Mouse (Mus musculus) embryo, embryonic 9.5 days (tissue): ENCODE measurements at regions not wholly inside any gene's neighbourhood (a gene's known extent, or its start where the extent isn't known, plus 50 kb on each side); places are given as distances from the start of the nearest gene placed in this dataset.
A peak's percentile ranks its signal among the peaks of the same experiment; 100 is the strongest.

Experiments
- DNase-seq: peaks from one replicate; pipeline ENCODE4 v3.0.0-alpha.2; 2017; ENCODE audit errors: extremely low spot score

DNA sequence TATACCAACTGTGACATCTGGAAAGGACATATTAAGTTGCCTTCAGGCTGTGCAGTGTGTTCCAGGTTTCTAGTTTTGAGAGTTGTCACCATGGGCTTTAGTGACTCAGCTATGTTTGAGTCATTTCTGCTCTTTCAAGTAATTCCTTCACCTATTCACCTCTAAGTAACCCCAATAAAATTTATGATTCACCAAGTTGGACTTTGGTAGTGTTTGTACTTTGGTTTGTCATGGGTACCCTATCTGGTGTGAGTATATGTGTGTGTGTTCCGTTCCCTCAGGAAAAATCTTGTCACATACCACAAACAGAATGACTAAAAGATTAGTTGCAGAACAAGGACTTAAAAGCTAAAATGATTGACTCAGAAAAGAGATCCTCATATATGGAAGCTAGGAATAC lies 76.8 kb upstream of the Crbn start:
- no peak for DNase-seq

- peak; percentile 3 for DNase-seq
Measured at GRCm38 (mm10) chr6:106891879-106892638, 92.2 kb upstream of the Crbn start.

DNA sequence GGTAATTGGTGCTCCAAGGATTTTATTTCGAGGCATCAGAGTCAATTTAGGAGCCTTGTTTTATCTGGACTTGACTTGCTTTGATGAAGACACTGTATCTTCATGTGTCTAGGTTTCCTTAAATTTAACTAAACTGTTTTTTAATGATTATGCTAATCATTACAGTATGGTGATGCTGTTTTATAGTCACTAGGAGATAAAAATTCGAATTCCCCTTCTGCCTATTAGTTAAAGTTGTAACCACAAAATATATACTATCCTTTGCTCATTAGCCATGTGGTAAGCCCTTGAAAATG lies 92.7 kb upstream of the Crbn start:
- DNase-seq = no peak

DNA sequence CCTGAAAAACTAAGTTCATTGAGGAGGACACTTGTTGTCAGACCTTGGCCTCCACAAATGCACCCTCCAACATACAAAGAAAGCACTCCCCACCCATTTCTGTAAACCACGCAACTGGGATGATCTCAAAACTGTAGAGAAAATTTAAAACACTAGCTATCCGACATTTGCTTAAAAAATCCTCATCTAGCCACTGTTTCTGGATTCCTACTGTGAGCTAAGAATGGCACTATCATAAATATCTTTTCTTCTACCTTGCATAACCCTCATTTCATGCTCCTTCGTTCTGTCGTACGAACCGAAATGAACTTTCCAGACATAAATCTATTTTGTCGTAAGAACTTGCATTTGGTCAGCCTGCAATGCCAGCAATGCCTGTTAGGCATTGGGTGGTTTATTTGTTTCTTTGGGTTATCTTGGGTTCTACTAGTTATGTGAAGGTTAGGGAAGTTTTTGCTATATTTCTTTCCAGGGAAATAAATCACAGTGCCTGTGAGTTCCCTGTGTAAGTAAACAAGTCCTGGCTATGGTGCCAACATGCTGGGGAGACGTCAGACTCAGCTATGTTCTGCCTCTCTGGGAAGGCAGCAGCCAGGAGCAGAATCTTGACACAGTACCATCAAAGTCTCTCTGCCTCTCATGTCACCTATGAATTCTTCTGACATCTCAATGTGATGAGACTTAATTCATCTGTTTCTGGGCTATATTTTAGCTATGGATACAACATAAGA lies 104.2 kb upstream of the Crbn start:
- DNase-seq = no peak

DNA sequence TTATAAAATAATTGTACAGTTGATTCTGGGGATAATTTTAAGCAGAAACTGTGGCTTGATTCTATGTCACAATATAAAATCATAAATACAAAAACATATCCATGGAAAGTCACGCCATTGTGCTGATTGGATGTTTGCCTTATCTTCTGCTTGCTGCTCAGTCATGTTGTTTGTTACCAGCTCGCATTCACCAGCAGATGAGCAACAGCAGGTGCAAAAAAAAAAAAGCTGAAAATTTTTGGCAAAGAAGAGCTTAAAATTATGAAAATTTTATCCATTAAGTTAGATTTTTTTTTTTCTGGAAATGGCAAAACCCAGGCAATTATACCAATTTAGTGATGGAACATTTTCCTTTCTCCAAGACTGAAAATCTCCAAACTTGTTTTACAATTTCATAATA lies 115.2 kb upstream of the Crbn start:
- no peak for DNase-seq

GRCm38 (mm10) chr6:106916683-106917289 lies 116.9 kb upstream of the Crbn start:
- DNase-seq = no peak

DNA sequence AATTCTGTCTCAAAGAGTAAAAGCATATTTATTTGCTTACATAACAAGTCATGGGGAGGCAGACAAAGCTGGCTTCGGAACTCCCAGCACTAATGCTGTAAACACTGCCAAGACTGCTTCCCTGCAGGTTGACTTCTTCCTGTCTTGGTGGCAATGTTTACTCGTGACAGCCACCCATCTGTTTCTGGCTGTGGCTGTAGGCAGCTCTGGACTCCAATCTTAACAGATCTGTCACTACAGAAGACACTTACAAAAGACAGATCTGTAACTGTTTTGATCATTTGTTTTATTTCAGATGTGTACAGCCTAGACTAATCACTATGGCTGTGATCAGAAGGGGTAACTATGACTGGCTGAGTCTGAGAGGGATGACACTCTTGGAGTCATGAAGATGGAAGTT lies 121.1 kb upstream of the Crbn start:
- DNase-seq = no peak

GRCm38 (mm10) chr6:106925486-106925885 lies 125.6 kb upstream of the Crbn start:
- DNase-seq = no peak

- DNase-seq = no peak
Measured at GRCm38 (mm10) chr6:106933584-106933983, 133.7 kb upstream of the Crbn start.

GRCm38 (mm10) chr6:106946227-106946927 lies 146.5 kb upstream of the Crbn start:
- DNase-seq = no peak

DNA sequence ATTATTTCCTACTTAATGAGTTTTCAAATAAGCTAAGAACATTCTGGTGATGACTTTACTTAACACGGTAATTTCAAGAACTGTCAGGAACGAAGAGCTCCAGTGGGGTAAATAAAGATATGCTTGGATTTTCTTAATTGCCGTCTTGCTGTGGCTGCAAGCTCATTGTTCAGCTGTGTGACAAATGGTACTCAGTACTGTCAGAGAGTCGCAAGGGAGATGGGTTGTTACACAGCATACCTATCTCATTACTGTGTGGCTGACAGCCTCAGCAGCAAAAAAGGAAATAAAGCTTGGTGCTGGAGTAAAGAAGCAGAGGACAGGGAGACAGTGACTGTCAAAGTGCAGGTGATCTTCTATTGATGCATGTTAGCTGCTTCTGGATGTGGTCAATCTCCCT lies 151.0 kb upstream of the Crbn start:
- no peak for DNase-seq

- no peak for DNase-seq
Measured at GRCm38 (mm10) chr6:106961320-106961719, 161.4 kb upstream of the Crbn start.

DNA sequence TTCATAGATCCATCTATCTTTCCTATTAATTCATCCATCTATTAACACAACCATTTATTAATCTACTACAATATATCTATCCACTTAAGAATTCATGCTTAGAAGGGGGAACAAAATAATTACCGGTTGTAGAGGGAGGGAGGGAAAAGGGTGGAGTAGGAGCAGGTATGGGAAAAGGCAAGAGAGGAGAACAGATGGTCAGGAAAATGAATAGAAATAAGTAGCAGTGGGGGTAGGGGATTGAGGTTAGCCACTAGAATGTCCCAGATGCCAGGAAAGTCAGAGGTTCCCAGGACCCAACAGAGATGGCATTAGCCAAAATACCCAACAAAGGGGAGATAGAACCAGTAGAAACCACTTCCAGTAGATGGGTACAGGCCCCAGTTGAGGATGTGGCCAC lies 164.5 kb upstream of the Crbn start:
- no peak for DNase-seq

DNA sequence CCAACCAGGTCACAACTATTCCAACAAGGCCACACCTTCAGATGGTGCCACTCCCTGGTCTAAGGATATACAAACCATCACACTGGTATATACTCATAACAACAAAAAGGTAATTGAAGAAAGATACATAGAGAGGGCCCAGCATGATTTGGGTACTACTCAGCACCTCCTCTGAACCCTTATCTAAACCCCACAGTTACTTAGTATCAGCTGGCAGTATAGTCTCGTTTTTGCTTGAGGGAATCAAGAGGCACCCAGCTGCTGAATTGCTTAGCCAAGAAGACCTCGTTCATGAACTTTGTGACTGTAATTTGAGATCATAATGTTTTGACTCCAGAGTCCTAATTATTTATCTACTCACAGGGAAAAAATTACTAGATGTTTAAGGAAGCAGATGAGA lies 175.6 kb upstream of the Crbn start:
- no peak for DNase-seq

- no peak for DNase-seq
Measured at GRCm38 (mm10) chr6:106978721-106979120, 178.8 kb upstream of the Crbn start.

- DNase-seq = no peak
Measured at GRCm38 (mm10) chr6:106979755-106980154, 179.9 kb upstream of the Crbn start.

- no peak for DNase-seq
Measured at GRCm38 (mm10) chr6:106980188-106980587, 180.3 kb upstream of the Crbn start.

DNA sequence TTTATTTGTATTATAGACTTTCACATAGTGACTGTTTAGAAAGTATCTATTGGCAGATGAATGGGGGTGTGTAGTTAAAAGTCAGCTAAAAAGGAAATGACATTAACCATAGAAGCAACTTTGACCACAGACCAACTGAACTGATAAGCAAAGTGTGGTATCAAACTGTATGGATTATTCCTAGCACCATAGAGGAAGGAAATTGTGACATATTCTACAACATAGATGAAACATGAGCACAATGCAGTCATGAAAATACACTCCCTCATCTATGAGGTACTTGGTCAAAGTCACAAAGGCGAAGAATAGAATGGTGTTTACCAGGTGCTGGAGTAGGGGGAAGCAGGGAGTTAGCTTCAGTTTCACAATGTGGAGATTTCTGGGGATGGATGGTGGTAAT lies 181.4 kb upstream of the Crbn start:
- no peak for DNase-seq

DNA sequence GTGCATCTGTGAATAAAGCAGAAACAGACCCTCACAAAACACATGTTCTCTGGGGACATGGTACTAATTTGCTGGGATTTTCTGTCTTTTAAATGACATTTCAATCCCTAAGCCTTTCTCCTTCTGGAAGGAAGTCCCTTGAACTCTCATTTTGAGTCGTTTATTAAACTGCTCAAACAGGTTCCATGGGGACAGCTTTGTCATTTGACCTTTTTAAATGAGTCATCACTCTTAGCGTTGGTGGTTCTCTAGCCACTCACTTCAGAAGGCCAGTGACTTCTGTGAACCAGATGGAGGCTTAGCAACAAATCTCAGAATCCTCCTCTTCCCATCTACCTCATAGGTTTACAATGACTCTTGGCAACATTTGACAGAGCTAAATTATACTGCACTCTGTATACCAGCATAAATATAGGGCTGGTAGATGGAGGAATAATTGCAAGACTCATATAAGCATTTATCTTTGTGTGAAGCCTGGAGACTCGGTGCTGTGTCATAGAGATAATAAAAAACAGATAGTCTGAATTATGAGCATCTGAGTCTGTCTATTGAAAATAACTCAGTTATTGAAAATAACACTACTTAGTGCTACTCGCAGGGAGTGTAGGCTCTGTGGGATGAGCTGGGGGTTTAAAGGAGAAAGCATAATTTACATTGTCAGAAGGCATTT lies 185.4 kb upstream of the Crbn start:
- DNase-seq = no peak

- DNase-seq = no peak
Measured at GRCm38 (mm10) chr6:106991586-106991985, 191.7 kb upstream of the Crbn start.

GRCm38 (mm10) chr6:107004406-107005120 lies 204.7 kb upstream of the Crbn start:
- DNase-seq = no peak
